Mouse (Mus musculus) layer of hippocampus, postnatal 25 days (tissue): ENCODE measurements around the gene Pfkl. TPM values are rescaled to one million over a fixed set of nuclear protein-coding genes. Genes with fewer than 3 reads are reported as not detected.
"Not testable (repeated sequence)": the region's sequence is repeated elsewhere in the genome, so short reads cannot be mapped to it uniquely, and the experiment has no call there.

ENCODE experiments used
- DNase-seq, 2 experiments: peaks; one replicate each; pipeline ENCODE4 v3.0.0; 2022; ENCODE audit warnings: mixed read lengths in 2 of 2, low spot score in 1 of 2; ENCODE audit errors: extremely low spot score in 1 of 2
- total RNA-seq, 2 experiments: library from RNA; stranded (reverse); gene quantifications; 2 replicates each; pipeline ENCODE4 v1.2.3; 2021

The Pfkl gene
- total RNA-seq, 2 experiments from 2014 or later = 205 to 206 TPM

DNA sequence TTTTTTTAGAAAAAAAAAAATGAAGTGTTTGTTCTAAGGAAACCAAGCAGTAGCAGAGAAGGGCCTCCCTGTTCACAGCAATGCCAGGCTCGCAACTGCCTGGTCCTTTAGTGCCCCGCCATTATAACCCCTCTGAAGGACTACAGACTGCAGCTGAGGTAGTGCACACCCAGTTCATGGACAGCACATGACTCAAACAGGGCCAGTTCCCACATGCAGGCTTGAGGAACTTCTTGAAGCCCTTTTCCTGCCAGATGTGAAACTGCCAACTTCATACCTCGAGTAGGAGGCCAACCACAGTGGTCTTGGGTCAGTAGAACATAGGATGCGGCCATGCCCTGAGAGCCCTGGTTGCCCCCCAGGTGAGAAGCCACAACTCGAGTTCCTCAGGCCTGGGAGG, 35.6 kb downstream of the Pfkl start:
- no peak for DNase-seq

DNA sequence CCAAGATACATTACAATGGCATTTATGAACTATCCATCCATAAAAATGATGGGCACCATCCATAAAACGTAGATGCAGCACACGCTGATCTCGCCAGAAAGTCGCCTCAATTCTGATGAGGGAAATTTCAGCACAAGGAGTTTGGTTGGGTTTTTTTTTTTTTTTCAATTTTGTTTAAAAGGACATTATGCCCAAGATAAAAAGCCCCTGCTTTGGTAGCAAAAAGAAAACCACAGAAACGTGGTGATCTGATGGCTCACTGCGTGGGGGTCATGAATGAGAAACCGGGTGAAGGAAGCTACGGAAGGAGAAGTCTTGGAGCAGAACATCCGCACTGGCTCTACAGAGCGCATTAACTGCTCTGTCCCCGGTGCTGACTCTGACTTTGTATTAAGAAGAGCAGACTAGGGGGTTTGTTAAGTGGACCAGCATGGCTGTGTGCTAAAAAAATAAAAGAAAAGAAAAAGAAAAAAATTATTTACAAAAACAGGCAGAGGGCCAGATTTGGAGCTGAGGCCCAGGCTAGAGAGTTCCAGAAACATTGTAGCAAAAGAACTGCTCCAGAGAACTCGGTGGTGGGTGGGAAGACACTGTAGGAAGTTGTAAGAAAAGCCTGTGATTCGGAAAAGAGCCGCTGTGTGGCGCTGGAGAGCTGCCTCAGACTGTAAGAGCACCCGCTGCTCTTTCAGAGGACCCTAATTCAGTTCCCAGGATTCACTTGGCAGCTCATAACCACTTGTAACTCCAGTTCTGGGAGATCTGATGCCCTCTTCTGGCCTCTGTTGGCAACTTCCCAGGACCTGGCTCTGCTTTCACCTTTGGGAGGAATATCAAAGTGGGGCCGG, 38.0 kb downstream of the Pfkl start:
- peak in 1 of 2 experiments; percentile 51 for DNase-seq

DNA sequence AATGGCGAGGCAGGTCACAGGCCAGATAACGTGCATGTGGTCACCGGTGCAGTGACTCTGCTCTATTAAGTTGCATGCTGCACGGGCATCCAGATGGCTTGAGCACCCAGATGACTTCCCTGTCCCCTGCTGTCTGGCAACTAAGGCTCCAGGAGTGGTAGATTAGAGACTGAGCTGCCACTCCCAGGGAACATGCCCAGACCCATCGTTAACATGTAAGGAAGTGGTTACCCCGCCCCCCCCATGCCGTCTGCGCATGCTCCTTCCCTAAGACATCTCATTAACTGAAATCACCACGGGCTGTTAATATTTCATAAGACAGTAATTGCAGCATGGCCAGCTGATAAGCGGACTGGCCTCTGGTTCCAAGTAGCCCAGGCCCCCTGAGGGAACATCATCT, 38.7 kb downstream of the Pfkl start:
- DNase-seq = no peak

DNA sequence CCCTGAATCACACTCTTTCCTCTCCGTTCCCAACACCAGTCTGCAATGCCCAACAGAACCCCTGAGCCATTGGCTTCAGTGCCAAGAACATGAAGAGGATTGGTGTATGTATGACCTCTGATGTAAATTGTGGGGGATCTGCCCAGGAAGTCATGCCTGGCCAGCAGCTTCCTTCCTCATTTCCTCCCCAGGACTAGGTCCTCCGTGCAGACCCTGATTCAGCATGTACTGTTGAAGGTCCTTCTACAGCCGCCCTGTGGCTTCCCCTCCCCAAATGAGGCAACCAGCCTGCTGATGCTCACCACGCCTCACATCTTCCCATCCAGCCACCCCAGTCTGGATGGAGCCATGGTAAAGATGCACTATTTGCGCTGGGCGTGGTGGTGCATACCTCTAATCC, 39.4 kb downstream of the Pfkl start, which contains the start of gene Trpm2:
Gene Trpm2 (minus strand): TSS at position 83 of the 400 bp plus-strand sequence.
- no peak for DNase-seq

DNA sequence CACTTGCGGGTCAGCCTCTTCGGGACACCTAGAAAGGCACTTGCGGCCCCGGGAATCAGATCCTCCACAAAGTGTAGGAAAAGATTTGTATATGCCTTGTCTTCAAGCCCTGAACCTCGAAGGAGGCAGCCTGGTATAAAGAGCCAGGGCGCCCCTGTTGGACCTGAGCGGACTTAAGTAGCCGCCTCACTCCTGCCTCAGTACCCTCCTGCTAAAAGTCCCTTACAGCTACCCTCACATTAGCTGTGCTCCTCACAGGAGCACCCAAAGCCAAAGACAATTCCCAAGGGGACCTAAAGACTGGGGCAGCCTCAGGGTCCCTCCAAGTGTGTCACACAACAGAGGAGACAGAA, 39.9 kb downstream of the Pfkl start:
- no peak for DNase-seq

DNA sequence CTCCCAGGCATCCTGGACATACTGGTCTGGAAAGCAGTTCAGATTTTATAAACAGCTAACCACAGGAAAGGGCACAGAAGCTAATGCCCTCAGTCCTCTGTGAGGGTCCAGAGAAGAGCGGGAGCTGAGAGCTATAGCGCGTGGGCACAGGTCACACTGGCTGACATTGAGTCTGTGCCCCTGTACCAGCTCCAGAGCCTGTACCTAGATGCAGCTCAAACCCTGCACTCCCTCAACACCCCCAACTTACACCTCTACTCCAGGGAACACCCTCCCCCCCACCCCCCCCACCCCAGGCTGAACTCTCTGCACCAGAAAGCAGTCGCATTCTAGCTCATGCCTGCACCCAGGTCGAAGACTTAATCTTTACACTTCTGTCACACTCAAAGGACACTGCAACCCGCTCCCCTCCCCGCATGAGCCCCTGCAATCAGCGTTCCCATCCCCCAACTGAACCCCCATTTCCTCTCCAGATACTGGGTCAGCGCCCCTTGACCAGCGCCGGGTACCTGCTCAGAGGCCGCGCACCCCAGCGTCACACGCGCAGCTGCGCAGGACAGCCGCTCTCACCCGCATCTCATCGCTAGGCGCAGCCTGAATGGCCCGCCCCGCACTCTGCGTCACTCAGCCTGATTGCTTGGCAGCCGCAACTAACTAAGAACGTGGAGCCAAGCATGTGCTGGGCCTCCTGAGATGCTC, 40.5 kb downstream of the Pfkl start:
- peak; percentile 54 to 60 for DNase-seq

DNA sequence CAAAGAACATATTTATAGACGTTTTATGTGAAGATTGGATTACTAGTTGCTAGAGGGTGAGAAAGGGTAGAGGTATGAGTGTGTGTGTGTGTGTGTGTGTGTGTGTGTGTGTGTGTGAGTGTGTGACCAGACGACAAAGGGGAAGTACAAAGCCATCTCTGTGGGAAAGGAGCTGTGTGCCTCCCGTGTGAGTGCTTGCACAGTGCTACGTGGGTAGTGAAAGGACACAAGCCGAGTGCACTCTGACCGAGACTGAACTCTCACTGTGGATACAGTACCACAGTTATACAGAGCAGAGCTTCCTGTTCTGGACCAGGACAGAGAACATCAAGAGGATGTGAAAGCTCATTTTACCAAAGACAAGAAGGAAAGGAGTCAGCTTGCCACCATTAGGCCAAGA, 45.9 kb downstream of the Pfkl start:
- DNase-seq = no peak

DNA sequence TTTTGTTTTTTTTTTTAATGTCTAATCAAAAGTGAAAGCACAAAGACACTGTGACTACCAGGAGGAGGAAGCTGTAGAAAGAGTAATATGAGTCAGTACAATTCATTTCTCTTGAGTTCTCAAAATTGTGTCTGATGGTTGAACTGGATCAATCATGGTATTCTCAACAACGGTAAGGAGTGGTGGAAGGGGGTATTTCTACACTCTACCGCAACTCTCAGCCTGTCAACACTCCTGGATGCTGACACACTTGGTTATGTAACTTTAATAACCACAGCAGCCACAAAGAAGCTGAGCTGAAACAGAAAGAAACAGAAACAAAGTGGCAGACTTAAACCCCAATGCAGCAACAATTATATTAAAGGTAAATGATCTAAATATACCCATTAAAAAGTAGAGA, 47.2 kb downstream of the Pfkl start:
- no peak for DNase-seq

DNA sequence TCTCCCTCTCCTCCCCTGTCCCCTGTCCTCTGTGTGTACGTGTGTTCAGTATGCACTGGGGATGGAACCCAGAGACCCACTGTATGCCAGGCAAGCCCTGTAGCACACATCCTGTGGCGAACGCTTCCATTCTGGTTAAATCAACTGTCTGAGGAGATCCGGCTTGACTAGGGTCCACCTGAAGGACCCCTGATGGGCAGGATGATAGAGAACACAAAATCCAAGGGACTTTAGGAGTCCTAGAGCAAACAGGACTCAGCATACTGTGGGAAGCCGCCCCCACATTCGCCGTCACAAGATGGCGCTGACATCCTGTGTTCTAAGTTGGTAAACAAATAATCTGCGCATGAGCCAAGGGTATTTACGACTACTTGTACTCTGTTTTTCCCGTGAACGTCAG, 59.4 kb downstream of the Pfkl start:
- DNase-seq = not testable (repeated sequence)

DNA sequence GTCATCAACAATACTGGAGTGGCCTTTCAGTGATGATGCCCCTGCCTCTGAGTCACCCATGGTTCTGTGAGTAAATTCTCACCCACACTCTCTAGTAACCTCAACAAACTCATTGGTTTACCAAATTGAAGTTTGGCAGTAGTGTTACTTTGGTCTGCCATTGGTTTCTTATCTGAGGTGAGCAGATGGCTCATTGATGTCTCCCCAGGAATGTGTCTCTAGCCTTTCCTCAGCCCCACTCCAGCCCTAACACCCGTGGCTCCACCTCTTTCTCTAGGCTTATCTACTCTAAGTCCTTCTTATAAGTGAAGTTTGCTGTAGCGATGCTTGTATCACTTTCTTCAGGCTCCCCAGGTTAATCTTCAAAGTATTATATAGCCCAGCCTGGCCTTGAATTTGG, 70.2 kb downstream of the Pfkl start:
- DNase-seq = no peak

Other genes starting within 250 kb of the Pfkl start
- not detected for gene Gm3238, start 238.8 kb downstream of the Pfkl start, total RNA-seq
- gene Gm7138, start 233.1 kb downstream of the Pfkl start, total RNA-seq = not detected
- not detected for gene Gm3250, start 227.5 kb downstream of the Pfkl start, total RNA-seq
- not detected for gene Gm7137, start 221.9 kb downstream of the Pfkl start, total RNA-seq
- not detected for gene Gm9639, start 215.0 kb downstream of the Pfkl start, total RNA-seq
- not detected for gene Gm19668, start 210.9 kb downstream of the Pfkl start, total RNA-seq
- not detected for gene Gm9507, start 198.2 kb downstream of the Pfkl start, total RNA-seq
- gene Gm2696, start 195.4 kb downstream of the Pfkl start, total RNA-seq = not detected
- not detected for gene Krtap10-4, start 183.0 kb downstream of the Pfkl start, total RNA-seq
- not detected for gene Krtap10-10, start 174.1 kb downstream of the Pfkl start, total RNA-seq
- gene Gm36176, start 163.3 kb downstream of the Pfkl start, total RNA-seq = not detected
- not detected for gene Gm10318, start 157.2 kb downstream of the Pfkl start, total RNA-seq
- gene Gm3285, start 148.1 kb downstream of the Pfkl start, total RNA-seq = not detected
- 1 to 10 TPM; 5.0 to 5.2 TPM for gene Lrrc3, start 107.5 kb downstream of the Pfkl start, total RNA-seq
- 10 to 100 TPM; 33.2 to 40.4 TPM for gene Trpm2, start 39.5 kb downstream of the Pfkl start, total RNA-seq
- gene 1810043G02Rik, start 31.6 kb downstream of the Pfkl start, total RNA-seq = 10 to 100 TPM; 31.3 to 39.8 TPM
- under 1 TPM in 1 of 2 experiments, not detected in 1; 0.22 TPM for gene Dnmt3l, start 31.9 kb upstream of the Pfkl start, total RNA-seq
- gene Aire, start 33.5 kb upstream of the Pfkl start, total RNA-seq = under 1 TPM; 0.16 to 0.27 TPM
- 1 to 10 TPM; 5.4 to 8.8 TPM for gene Icosl, start 59.2 kb upstream of the Pfkl start, total RNA-seq
- 100 to 1,000 TPM; 117 to 139 TPM for gene D10Jhu81e, start 159.7 kb upstream of the Pfkl start, total RNA-seq
- gene Pwp2, start 175.1 kb upstream of the Pfkl start, total RNA-seq = 10 to 100 TPM; 19.3 to 19.8 TPM
- gene Trappc10, start 234.6 kb upstream of the Pfkl start, total RNA-seq = 10 to 100 TPM; 79.5 to 80.8 TPM